Mouse (Mus musculus) embryo, embryonic 10.5 days (tissue): ENCODE measurements around the gene Olfr1387.
"Not testable (repeated sequence)": the region's sequence is repeated elsewhere in the genome, so short reads cannot be mapped to it uniquely, and the experiment has no call there.

ENCODE experiments used
- DNase-seq: peaks from one replicate; pipeline ENCODE4 v3.0.0-alpha.2; 2015; ENCODE audit warnings: low spot score

The Olfr1387 gene

DNA sequence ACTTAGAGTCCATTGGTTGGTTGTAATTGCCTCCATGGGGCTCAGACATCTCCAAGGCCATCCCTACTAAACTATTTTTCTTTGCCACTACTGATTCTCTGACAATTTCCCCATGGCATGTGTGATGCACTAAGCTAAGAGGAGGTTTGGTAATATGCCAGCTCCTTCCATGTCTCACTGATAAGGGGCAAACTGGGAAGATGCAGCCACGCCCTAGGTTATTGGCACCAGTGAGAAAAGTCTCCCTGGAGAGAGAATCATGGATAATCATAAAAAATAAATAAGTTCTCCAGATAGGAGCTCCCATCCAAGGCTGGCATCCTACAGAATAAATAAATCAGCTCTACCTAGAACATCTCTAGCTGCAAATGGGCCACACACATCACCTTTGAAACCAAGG, at the start of gene Olfr1387:
Gene Olfr1387, plus strand, starts transcription at position 301 of the 400 bp plus-strand sequence.
- DNase-seq = no peak

DNA sequence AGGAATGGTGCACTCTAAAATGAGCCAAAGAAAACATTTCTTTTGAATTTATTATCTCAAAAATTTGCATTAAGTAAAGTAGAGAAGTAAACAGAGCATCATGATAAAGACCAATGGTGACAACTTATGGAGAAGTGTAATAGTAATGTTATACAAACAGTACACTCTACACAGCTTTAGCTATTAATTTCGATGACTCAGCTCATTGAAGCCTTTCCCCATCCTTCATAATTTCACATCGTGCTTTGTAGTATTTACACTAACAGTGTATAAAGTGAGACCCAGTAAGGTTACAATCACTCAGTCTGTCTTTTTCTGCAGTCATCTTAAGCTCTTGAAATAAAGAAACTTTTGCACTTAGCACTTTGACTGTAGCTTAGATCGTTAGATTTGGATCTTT, 48.4 kb upstream of the Olfr1387 start:
- no peak for DNase-seq

DNA sequence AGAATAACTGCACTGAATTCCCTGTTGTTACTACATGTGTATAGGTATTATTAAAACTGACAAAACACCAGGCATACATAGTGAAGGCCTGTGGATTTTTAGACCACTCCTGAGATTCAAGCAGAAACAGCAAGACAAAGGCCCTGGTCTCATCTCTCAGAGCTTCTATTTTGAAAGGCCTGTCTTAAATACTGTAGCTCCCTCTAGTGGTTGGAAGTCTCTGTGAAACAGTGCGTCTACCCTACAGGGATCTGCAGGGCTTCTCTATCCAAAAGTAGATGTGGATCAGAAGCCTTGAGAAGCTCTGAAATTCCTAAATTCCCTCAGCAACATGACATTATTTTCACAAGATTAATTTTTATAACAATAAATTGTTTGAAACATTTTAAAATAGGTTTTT, 44.6 kb upstream of the Olfr1387 start:
- peak; percentile 65 for DNase-seq

- no peak for DNase-seq
Observed at GRCm38 (mm10) chr11:49422767-49423166, 32.4 kb upstream of the Olfr1387 start, which contains the start of gene Olfr1389. TSS of gene Olfr1389 (plus strand) at chr11:49423067.

GRCm38 (mm10) chr11:49425257-49425927, 29.8 kb upstream of the Olfr1387 start:
- DNase-seq = no peak

DNA sequence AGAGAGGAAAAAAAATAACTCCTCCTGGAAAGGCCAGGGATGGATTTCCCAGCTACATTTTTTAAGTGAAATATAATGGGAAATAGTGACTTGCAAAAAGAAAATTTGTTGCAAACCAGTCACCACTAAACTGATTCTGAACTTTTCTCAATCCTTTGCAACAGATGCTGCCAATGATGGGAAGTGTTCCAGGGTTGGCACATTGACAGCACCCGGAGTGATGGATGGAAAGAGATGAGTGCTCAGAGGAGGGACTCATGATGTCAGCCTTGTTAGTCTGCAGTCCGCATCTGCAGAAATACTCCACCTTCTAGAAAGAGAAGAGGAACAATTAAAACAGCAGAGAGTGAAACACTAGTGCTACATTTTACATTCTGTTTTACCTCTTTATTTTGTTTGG, 25.5 kb upstream of the Olfr1387 start:
- no peak for DNase-seq

- no peak for DNase-seq
Observed at GRCm38 (mm10) chr11:49436411-49436810, 18.7 kb upstream of the Olfr1387 start, which contains the start of gene Olfr1388. TSS of gene Olfr1388 (plus strand) at chr11:49436624.

- DNase-seq = not testable (repeated sequence)
Observed at GRCm38 (mm10) chr11:49464746-49465145, 9.6 kb downstream of the Olfr1387 start, which contains the start of gene Olfr1386. TSS of gene Olfr1386 (plus strand) at chr11:49465046.

DNA sequence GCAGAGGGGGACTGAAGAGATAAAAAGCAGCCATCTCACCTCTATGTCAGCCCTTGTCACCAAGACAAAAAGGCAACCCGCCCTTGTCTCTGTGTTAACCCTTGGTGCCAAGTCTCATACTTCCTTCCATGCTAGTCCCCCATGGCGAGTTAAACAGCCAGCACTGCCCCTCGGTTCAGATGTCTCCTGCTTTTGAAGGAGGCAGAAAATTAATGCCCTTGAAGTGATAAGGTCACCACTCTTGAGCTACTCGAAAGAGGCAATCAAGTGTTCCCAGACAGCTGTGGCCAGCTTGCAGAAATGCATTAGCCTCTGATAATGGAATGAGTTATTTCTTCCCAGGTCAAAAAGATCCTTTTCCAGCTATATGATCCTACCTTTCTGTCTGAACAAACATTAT, 30.8 kb downstream of the Olfr1387 start:
- DNase-seq = peak; percentile 8

GRCm38 (mm10) chr11:49488770-49489169, 33.6 kb downstream of the Olfr1387 start, which contains the start of gene Olfr1385:
TSS of gene Olfr1385 (plus strand) at chr11:49489070.
- not testable (repeated sequence) for DNase-seq
